Mouse (Mus musculus) erythroblast, adult 5-6 weeks (primary cell): Measurements from ENCODE around the gene Pcsk6. TPM values are rescaled to one million over a fixed set of nuclear protein-coding genes. Genes with fewer than 3 reads are reported as not detected.

Experiments used
- ATAC-seq: replicated peaks from 2 replicates; pipeline ENCODE4 v1.8.0; 2016; ENCODE audit warnings: moderate number of reproducible peaks, mild to moderate bottlenecking, moderate TSS enrichment, inconsistent platforms; ENCODE audit not compliant: poor library complexity, low FRiP score, severe bottlenecking
- total RNA-seq, 2 experiments: library from RNA; stranded (forward) in 1 of 2; stranded (reverse) in 1 of 2; fragments of 150-400 nt in 1 of 2; fragments of 200-764, 138-1000 nt in 1 of 2; gene quantifications; 2 replicates each; pipeline versions ENCODE4 v1.2.3 to v1.2.4; 2015 to 2017; ENCODE audit warnings: low replicate concordance in 2 of 2

The Pcsk6 gene
- total RNA-seq, 2 experiments from 2014 or later, result not detected

- ATAC-seq, result no peak
Observed at GRCm38 (mm10) chr7:65980000-65980399, 118.5 kb downstream of the Pcsk6 start.

- ATAC-seq, result no peak
Observed at GRCm38 (mm10) chr7:65982057-65982456, 120.5 kb downstream of the Pcsk6 start.

GRCm38 (mm10) chr7:65988249-65988648 lies 126.7 kb downstream of the Pcsk6 start:
- no peak for ATAC-seq

GRCm38 (mm10) chr7:65988709-65989108 lies 127.2 kb downstream of the Pcsk6 start:
- ATAC-seq, result no peak

GRCm38 (mm10) chr7:65992329-65992728 lies 130.8 kb downstream of the Pcsk6 start:
- ATAC-seq, result no peak

GRCm38 (mm10) chr7:65993410-65993809 lies 131.9 kb downstream of the Pcsk6 start:
- ATAC-seq, result no peak

DNA sequence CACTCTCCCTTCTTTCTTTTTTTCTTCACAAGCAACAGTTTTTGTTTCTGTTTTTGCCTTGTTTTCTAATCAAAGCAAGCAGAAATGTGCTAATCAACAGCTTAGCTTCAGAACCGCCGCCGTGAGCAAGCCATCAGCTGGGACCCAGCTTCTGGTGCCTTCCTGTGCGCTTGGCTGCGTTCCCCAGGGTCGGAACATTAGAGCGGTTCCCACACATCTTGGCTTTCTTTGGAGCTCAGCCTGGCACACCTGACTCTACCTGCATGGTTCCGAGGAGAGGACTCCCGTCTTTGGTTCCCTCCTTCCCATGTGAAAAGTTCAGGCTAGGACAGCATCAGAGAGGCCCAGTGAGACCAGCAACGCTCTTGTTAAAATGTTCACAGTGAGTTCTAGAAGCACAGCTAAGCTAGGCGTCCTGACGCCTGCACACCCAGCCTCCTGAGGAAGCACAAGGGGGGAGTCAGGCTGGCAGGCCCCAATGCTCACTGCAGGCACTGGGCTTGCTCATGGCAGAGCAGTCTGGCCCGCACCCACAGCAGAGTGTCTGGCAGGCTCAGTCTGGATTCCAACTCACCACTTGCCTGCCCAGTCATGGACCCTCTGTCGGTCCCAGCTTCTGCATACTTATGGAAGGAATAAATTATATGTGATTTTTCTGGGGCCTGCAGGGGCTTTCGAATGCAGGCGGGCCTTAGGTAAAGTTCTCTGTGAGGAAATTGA lies 139.7 kb downstream of the Pcsk6 start:
- no peak for ATAC-seq

- no peak for ATAC-seq
Observed at GRCm38 (mm10) chr7:66001797-66002196, 140.3 kb downstream of the Pcsk6 start.

DNA sequence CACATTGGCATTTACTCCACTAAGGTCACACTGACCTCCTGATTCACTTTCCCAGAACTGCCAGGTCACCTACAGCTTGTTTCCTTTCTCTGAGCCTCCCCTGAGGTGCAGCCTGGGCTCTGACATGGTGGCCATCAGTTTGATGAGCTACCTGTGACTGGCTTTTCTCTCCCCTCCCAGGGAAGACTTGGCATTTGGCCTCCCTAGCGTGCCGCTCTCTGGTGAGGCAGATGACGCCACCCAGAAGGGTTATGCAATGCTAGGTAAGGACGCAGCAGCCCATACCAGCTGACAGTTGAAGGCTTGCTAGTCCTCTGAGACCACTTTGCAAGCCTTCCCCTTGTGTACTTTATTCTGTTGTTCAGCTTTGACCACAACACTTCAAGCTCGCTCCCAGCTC lies 141.9 kb downstream of the Pcsk6 start:
- no peak for ATAC-seq

- no peak for ATAC-seq
Observed at GRCm38 (mm10) chr7:66003865-66004638, 142.5 kb downstream of the Pcsk6 start.

- no peak for ATAC-seq
Observed at GRCm38 (mm10) chr7:66005066-66005465, 143.5 kb downstream of the Pcsk6 start.

- ATAC-seq, result no peak
Observed at GRCm38 (mm10) chr7:66008161-66008891, 146.8 kb downstream of the Pcsk6 start.

DNA sequence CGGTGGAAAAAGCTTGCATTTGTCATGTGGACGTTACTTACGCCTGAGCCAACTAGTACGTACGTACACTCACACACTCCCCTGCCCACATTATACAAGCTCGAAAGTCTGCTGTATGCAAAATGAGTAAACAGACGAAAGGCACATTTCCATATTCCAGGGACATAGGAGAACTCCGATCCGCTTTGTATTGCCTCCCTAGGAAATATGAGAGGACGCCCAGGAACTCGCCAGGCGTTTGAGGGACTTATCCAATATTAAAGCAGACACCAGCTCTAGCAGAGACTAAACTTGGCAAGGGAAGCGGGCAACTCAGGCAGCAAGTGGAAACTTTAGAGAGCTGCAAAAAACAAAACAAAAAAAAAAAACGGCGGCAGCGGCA lies 147.3 kb downstream of the Pcsk6 start:
- ATAC-seq, result no peak

DNA sequence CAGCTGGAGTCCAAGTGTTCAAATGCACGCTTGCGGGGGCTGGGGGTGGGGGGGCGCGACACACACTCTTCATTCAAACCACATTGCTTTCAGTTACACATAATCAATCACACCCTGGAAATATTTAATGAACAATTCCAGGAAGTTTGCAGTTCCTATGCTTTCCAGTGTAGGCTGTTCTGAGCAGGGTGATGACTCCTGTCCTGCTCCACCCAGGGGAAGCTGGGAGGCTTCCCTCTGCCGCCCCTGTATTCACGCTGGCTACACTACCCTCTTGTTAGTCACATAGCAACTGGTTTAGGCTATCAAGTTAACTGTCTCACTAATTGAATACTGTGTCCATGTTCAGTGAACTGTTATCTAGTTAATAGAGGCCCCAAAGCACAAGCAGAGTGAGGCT lies 149.0 kb downstream of the Pcsk6 start:
- no peak for ATAC-seq

DNA sequence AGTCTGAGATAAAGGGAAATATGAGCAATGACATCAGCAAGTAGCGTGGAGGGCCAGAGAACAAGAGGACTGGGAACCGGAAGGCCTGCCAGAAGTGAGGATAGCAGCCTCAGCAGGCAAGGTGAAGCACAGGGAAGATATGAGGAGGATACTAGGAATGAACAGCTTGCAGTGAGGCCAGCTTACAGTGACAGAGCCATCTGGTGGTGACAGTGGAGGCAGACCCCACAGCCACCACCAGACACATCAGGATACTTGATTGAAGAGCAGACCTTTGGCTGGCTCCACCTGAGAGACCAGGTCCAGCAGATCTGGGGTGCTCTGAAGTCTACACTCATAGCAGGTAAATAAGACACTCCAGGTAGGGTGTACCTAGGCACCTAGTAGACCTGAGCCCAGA lies 166.2 kb downstream of the Pcsk6 start:
- no peak for ATAC-seq

DNA sequence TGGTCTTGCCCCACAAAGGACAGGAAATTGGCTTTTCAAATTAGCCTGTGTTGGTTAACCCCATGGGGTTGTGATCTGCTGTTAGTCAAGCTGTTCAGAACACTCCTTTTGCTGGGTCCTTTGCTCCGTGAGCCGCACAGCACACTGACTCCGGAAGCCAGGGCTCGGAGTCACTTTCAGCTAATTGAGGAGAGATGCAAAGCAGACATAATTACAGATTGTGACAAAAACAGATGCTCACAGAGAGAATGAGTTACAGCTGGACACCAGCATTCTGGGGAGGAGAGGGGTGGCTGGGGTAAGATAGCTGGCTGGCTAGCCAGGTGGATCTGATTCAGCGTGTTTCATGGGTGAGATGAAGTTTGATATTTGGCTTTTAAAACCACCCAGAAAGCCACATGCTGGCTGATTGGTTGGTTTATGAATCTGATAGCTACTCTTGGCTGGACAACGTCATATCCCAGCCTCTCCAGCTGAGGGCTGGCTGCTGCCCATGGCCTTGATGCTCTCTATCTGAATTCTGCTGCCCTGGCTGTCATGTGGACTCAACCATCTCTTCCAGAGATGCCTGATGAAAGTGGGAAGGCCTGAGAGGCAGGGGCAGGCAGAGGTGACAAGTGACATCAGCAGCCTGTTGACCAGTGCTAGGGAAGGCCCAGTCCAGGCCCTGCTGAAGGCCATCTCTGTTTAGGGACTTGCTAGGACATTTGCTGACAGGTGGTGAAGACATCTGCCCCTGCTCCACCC lies 167.4 kb downstream of the Pcsk6 start:
- no peak for ATAC-seq

GRCm38 (mm10) chr7:66036809-66037208 lies 175.3 kb downstream of the Pcsk6 start:
- no peak for ATAC-seq

GRCm38 (mm10) chr7:66038261-66038660 lies 176.7 kb downstream of the Pcsk6 start:
- ATAC-seq, result no peak

DNA sequence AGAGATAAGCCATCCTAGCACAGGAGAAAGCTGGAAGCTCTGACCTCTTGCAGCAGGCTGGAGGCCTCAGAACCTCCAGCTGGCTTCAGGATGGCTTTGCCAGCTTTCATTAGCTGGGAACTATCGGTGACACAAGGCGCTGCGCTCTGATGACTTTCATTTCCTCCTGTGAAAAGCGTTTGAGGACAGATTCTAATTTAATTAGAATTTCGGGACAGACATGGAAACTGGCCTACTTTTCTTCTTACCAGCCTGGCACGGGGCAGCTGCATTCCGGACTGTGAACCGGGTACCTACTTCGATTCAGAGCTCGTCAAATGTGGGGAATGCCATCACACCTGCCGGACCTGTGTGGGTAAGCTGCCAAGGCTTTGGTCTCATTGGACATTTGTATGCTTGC lies 177.2 kb downstream of the Pcsk6 start:
- ATAC-seq, result no peak
